Mouse (Mus musculus): ENCODE measurements around the gene Ap2b1.

DNA sequence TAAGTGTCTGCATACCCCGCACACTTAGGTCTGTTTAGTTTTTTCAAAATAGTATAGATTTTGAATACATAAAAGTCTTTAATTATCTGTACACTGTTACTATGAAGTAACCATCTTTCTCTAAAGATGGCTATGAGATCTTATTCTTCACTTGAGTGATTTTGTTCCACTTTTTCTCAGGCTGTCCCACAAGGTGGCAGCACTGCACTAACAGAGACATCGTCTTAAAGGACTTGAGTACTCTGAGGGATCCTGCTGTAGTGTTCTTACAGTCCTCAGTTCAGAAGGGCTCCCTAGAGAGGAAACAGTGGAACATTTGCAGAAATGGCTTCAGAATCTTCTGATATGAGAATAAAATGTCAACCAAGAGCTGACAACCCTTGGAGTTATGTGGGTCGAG lies 28.6 kb downstream of the Ap2b1 start:
- TF ChIP-seq CTCF (IDR thresholded peaks at IDR 0.05; ENCODE audit: borderline replicate concordance, control insufficient read depth, extremely low read depth, insufficient read depth, low read length, poor library complexity) (no peak), POLR2A (IDR thresholded peaks at IDR 0.05; ENCODE audit: control insufficient read depth, extremely low read depth, insufficient read depth, low read length, poor library complexity) (no peak)

All from thymus, adult 2 months (tissue).